In genomic region chr1:105980849-105981610, GRCm38 (mm10) we compare ENCODE assay signal across 11 mouse cellular contexts. TPM values are rescaled to one million over a fixed set of nuclear protein-coding genes. Genes with fewer than 3 reads are reported as not detected.
DNase-seq lines count a peak whose midpoint lies in the region; ATAC-seq and TF ChIP-seq lines count a peak whose summit lies in the region.
"Had no signal": no experiment of that assay in that cellular context is flagged by ENCODE, and none has a peak within 500 bp of the region (broad histone marks: within the 10 kb centered on the region; RNA-seq: fewer than 3 reads in every experiment).

No protein-coding gene starts in this region.

- H3K4me1 ChIP-seq in stomach, embryonic 15.5 days = no peaks in the 10 kb centered on the region
- H3K4me1 ChIP-seq in stomach, postnatal 0 days (replicated peaks; ENCODE audit: control insufficient read depth, insufficient read depth) = no peaks in the 10 kb centered on the region
- peaks cover 4% of the 10 kb centered on the region for H3K4me1 ChIP-seq in hindbrain, embryonic 10.5 days (replicated peaks)

- 0 out of 2 replicates have a peak, but pooled peaks have one; percentile 35 for ATAC-seq in stomach, embryonic 15.5 days (ENCODE audit: insufficient read depth, low FRiP score, low read depth)
- ATAC-seq in stomach, postnatal 0 days (ENCODE audit: low FRiP score, low TSS enrichment) = no peak
- peak; percentile 43 for ATAC-seq in inflammation-experienced regulatory T-cells, adult 6 months
- ATAC-seq: Patski had no signal

- no peaks in the 10 kb centered on the region for H3K27me3 ChIP-seq in stomach, embryonic 15.5 days (replicated peaks)
- H3K27me3 ChIP-seq in stomach, postnatal 0 days (ENCODE audit: control insufficient read depth, insufficient read depth, low read length) = no peaks in the 10 kb centered on the region
- no peaks in the 10 kb centered on the region for H3K27me3 ChIP-seq in hindbrain, embryonic 10.5 days (ENCODE audit: insufficient read depth, poor library complexity, severe bottlenecking)
- H3K27me3 ChIP-seq: Patski had no signal

- H3K9me3 ChIP-seq in stomach, embryonic 15.5 days = no peaks in the 10 kb centered on the region
- no peaks in the 10 kb centered on the region for H3K9me3 ChIP-seq in stomach, postnatal 0 days (ENCODE audit: control insufficient read depth, low read length)
- no peaks in the 10 kb centered on the region for H3K9me3 ChIP-seq in hindbrain, embryonic 10.5 days

- peak; percentile 58 for DNase-seq in heart, adult 8-10 months (ENCODE audit: low spot score)
- DNase-seq in heart, postnatal 4 days = no peak
- DNase-seq in stomach, postnatal 0 days (ENCODE audit: low spot score) = no peak
- DNase-seq in right cerebral cortex, postnatal 36 days (ENCODE audit: low spot score in 2 of 2) = no peak
- DNase-seq in Muller cell, postnatal 12 days (ENCODE audit: inconsistent ontology term) = no peak
- DNase-seq in hindbrain, embryonic 10.5 days (ENCODE audit: low spot score) = no peak
- DNase-seq: cerebellum, postnatal 36 days; gastrocnemius, postnatal 10 days had no signal

- no peak for TF ChIP-seq EP300 in stomach, postnatal 0 days (optimal IDR thresholded peaks at IDR 0.05)

- no peak for TF ChIP-seq CTCF in stomach, postnatal 0 days (IDR thresholded peaks at IDR 0.05; ENCODE audit: low read depth)

- 0 out of 2 replicates have a peak overlapping the region, but pooled peaks have one; percentile 16 for H3K27ac ChIP-seq in stomach, embryonic 15.5 days
- no peak overlapping the region for H3K27ac ChIP-seq in stomach, postnatal 0 days (replicated peaks)
- H3K27ac ChIP-seq in hindbrain, embryonic 10.5 days = no peak overlapping the region; the same call in 1 of the 2 replicates

- no peaks in the 10 kb centered on the region for H3K36me3 ChIP-seq in stomach, embryonic 15.5 days
- no peaks in the 10 kb centered on the region for H3K36me3 ChIP-seq in stomach, postnatal 0 days (ENCODE audit: control insufficient read depth, insufficient read depth, low read length)
- H3K36me3 ChIP-seq in hindbrain, embryonic 10.5 days = no peaks in the 10 kb centered on the region

- 51% methylated on average over 6 of the region's 6 CpGs for WGBS in stomach, embryonic 15.5 days
- WGBS in stomach, postnatal 0 days = 52% methylated on average over 6 of the region's 6 CpGs
- 60% methylated on average over 6 of the region's 6 CpGs for WGBS in hindbrain, embryonic 10.5 days

- no peak overlapping the region for H3K4me3 ChIP-seq in stomach, embryonic 15.5 days (replicated peaks)
- H3K4me3 ChIP-seq in stomach, postnatal 0 days (ENCODE audit: low read depth, low read length) = no peak overlapping the region
- H3K4me3 ChIP-seq in hindbrain, embryonic 10.5 days = no peak overlapping the region

- H3K9ac ChIP-seq in stomach, embryonic 15.5 days = no peak overlapping the region
- no peak overlapping the region for H3K9ac ChIP-seq in stomach, postnatal 0 days (ENCODE audit: low read length)

- H3K4me2 ChIP-seq in stomach, embryonic 15.5 days = no peak overlapping the region
- H3K4me2 ChIP-seq in stomach, postnatal 0 days (replicated peaks; ENCODE audit: low read depth) = no peak overlapping the region

RNA-seq across cellular contexts. Expression of gene Zcchc2, which starts 9.2 kb away (rescaled TPM):
- 10 to 100 TPM in 1 of 4 experiments, 1 to 10 TPM in 3; 7.9 to 10.5 (median 10.0) TPM for total RNA-seq in heart, adult 8-10 months (2022)
- 1 to 10 TPM; 8.7 to 9.1 TPM for total RNA-seq in heart, postnatal 4 days (2021)
- 2.5 TPM in 2 replicates for polyA plus RNA-seq in stomach, embryonic 15.5 days (2015; fragmentation: Nextera tagmentation; extraction: Ambion mirVana)
- 1.2 and 1.5 TPM in 2 replicates for polyA plus RNA-seq in stomach, postnatal 0 days (2015; fragmentation: Nextera tagmentation; extraction: Ambion mirVana)
- polyA plus RNA-seq in inflammation-experienced regulatory T-cells, adult 6 months (2017; shearing (Covaris generic)) = 1 to 10 TPM; 5.6 to 9.4 (median 6.8) TPM
- 1.4 and 1.9 TPM in 2 replicates for polyA plus RNA-seq in hindbrain, embryonic 10.5 days (2016; fragmentation: Nextera tagmentation; extraction: Ambion mirVana)
